In the genomic region with DNA sequence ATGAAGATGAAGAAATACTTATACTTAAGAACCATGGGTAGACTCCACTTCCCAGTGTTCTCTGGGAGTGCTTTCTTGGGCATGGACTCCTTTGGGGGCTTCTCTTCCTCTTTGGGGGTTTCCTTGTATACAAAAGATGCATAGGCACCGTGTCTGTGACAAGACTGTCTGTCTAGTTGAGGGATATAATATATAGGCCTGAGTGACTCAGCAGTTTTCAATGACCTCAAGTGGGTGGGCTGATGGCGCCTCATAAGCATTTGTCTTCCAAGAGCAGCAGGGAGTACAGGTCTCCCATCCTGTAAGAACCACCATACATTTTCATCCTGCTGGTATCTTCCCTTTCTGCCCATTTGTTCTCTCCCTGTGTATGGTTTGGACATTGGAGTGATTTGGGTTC, we compare ENCODE assay signal across 17 mouse cellular contexts. TPM values are rescaled to one million over a fixed set of nuclear protein-coding genes. Genes with fewer than 3 reads are reported as not detected.
DNase-seq lines count a peak whose midpoint lies in the region; TF ChIP-seq lines count a peak whose summit lies in the region.
"Had no signal": no experiment of that assay in that cellular context is flagged by ENCODE, and none has a peak within 500 bp of the region (broad histone marks: within the 10 kb centered on the region; RNA-seq: fewer than 3 reads in every experiment).

No protein-coding gene starts in this region.

- H3K9me3 ChIP-seq in ES-E14 (ENCODE audit: control insufficient read depth, insufficient read depth, low read depth, low read length) = no peaks in the 10 kb centered on the region
- H3K9me3 ChIP-seq: G1E had no signal

- H3K36me3 ChIP-seq in ES-E14 (ENCODE audit: control insufficient read depth, insufficient read depth, low read length, poor library complexity, severe bottlenecking) = no peaks in the 10 kb centered on the region
- H3K36me3 ChIP-seq: G1E had no signal

- no peak overlapping the region for H3K4me3 ChIP-seq in ES-E14 (ENCODE audit: insufficient read depth in 1 of 2, low read depth in 1 of 2, low read length in 2 of 2, poor library complexity in 1 of 2, severe bottlenecking in 1 of 2)

- DNase-seq in heart, adult 11 months = peak; percentile 78
- no peak for DNase-seq in heart, adult 8-10 months (ENCODE audit: low spot score)
- DNase-seq in ES-E14 (ENCODE audit: low read depth, low spot score) = no peak
- DNase-seq in adrenal gland, postnatal 25 days = no peak
- DNase-seq: adrenal gland, adult 2 months; adrenal gland, adult 8-10 months; adrenal gland, postnatal 10 days; adrenal gland, postnatal 14 days; adrenal gland, postnatal 36 days; B cell, adult 2 months; cerebellum, adult 11 months; cerebellum, adult 11-12 months; cerebellum, adult 8-10 months had no signal

- in situ Hi-C loops in ES-E14 (cut with MboI; ENCODE audit: low sequenced_read_pairs in 2 of 2, unreplicated experiment in 2 of 2) = loop anchor here in 1 of 2 experiments (25.0 kb wide), 1 partner anchor 311 kb away; a partner anchor contains a TSS

- no peaks in the 10 kb centered on the region for H3K4me1 ChIP-seq in ES-E14 (ENCODE audit: control insufficient read depth in 2 of 2, insufficient read depth in 2 of 2, low read length in 2 of 2, poor library complexity in 1 of 2)

- no peak overlapping the region for H3K27ac ChIP-seq in ES-E14 (ENCODE audit: insufficient read depth, low read depth, low read length, poor library complexity, severe bottlenecking)

- H3K9ac ChIP-seq in ES-E14 (ENCODE audit: insufficient read depth, low read depth, low read length, poor library complexity, severe bottlenecking) = no peak overlapping the region

TF ChIP-seq in ES-E14, 5 proteins besides CTCF, POLR2A, EP300 and RAD21:
- no peak for TF ChIP-seq ZNF384 (IDR thresholded peaks at IDR 0.05; ENCODE audit: low read depth, low read length)
- no peak for TF ChIP-seq CHD2 (IDR thresholded peaks at IDR 0.05; ENCODE audit: low read depth, low read length)
- TF ChIP-seq HCFC1 (IDR thresholded peaks at IDR 0.05; ENCODE audit: borderline replicate concordance, insufficient read depth, low read length) = no peak
- peak; percentile 59; the same call in 1 of the 2 replicates for TF ChIP-seq MAFK (IDR thresholded peaks at IDR 0.05; ENCODE audit: insufficient read depth, low read depth, low read length)
- TF ChIP-seq ZC3H11A (IDR thresholded peaks at IDR 0.05; ENCODE audit: borderline replicate concordance, low read depth, low read length) = no peak

RNA-seq across cellular contexts. Expression of a gene that starts 11.9 kb away (rescaled TPM):
- total RNA-seq in heart, adult 8-10 months (2022) = under 1 TPM in 3 of 4 experiments, not detected in 1; 0.09 to 0.19 (median 0.17) TPM
- total RNA-seq in ES-E14 (2012; rRNA removed) = not detected in 2 replicates
- total RNA-seq in adrenal gland, postnatal 25 days (2021) = not detected in 2 replicates
- total RNA-seq: adrenal gland, adult 18-20 months; adrenal gland, adult 8-10 months; adrenal gland, postnatal 4 days; G1E; MEL had no signal

RNA-seq across cellular contexts. Expression of a gene that starts 34.9 kb away (rescaled TPM):
- not detected for total RNA-seq in heart, adult 8-10 months (2022)
- 0.11 TPM in 1 of 2 replicates, not detected in the other for total RNA-seq in ES-E14 (2012; rRNA removed)
- total RNA-seq in adrenal gland, postnatal 25 days (2021) = not detected in 2 replicates
- total RNA-seq: adrenal gland, adult 18-20 months; adrenal gland, adult 2 months; adrenal gland, adult 8-10 months; adrenal gland, postnatal 10 days; adrenal gland, postnatal 14 days; adrenal gland, postnatal 36 days; adrenal gland, postnatal 4 days; MEL had no signal

RNA-seq across cellular contexts. Expression of a gene that starts 56.0 kb away (rescaled TPM):
- total RNA-seq in heart, adult 8-10 months (2022) = not detected
- total RNA-seq in ES-E14 (2012; rRNA removed) = not detected in 2 replicates
- total RNA-seq in adrenal gland, postnatal 25 days (2021) = not detected in 2 replicates
- total RNA-seq: adrenal gland, adult 18-20 months; adrenal gland, adult 2 months; adrenal gland, adult 8-10 months; adrenal gland, postnatal 10 days; adrenal gland, postnatal 14 days; adrenal gland, postnatal 36 days; adrenal gland, postnatal 4 days; MEL had no signal
